Mouse (Mus musculus) liver, postnatal 0 days (tissue): ENCODE measurements around the gene Pigv.

ENCODE experiments used
- CTCF ChIP-seq: sonication (generic); IDR thresholded peaks from 2 replicates; pipeline ENCODE4 v1.5.1; 2016; ENCODE audit warnings: antibody characterized with exemption, low read depth
- EP300 ChIP-seq: IDR thresholded peaks from 2 replicates; pipeline ENCODE4 v1.6.1; 2016; ENCODE audit warnings: antibody characterized with exemption, low read depth, mild to moderate bottlenecking

- no peak for TF ChIP-seq CTCF
- TF ChIP-seq EP300, result no peak
Measured at GRCm38 (mm10) chr4:133657829-133658458, 14.5 kb downstream of the Pigv start.
